Mouse (Mus musculus): ENCODE data around the gene Xpo5. TPM values are rescaled to one million over a fixed set of nuclear protein-coding genes. Genes with fewer than 3 reads are reported as not detected.

Gene Xpo5
- polyA plus RNA-seq, 1 experiment from 2014 or later, result 16.0 TPM

DNA sequence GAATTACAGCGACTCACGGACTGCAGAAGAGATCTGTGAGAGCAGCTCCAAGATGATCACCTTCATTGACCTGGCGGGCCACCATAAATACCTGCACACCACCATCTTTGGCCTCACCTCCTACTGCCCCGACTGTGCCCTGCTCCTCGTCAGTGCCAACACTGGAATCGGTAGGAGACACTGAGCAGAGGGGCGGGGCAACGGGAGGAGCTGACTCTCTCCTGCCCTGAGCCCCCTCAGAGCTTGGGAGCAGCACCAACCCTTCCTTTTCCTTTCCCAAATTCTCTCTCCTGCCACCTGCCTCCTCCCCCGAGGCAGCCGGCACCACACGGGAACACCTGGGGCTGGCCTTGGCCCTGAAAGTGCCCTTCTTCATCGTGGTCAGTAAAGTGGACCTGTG, 37.1 kb upstream of the Xpo5 start:
- no peak overlapping the region for H3K4me3 ChIP-seq (ENCODE audit: inconsistent target)
- WGBS (ENCODE audit: missing documents), result 93% methylated on average over 11 of the region's 12 CpGs
- peaks cover 58% of the 10 kb centered on the region for H3K36me3 ChIP-seq (ENCODE audit: inconsistent target)
- no peak overlapping the region for H3K27ac ChIP-seq
- peaks cover 36% of the 10 kb centered on the region for H3K79me2 ChIP-seq (ENCODE audit: inconsistent target)

DNA sequence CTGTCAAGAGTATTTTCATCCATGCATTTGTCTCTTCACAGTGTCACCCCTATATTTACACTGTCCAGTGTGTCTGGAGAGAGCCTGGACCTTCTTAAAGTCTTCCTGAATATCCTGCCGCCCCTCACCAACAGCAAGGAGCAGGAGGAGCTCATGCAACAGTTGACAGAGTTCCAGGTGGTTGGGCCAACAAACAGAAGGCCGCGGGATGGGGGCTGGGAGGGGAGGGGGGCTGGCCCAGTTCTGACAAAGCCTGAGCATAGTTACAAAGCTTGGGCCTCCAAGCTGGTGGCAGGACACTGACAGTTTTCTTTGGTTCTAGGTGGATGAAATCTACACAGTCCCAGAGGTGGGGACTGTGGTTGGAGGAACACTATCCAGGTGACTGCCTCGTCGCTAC, 36.3 kb upstream of the Xpo5 start:
- Histone ChIP-seq H3K36me3 (ENCODE audit: inconsistent target) (peaks cover 58% of the 10 kb centered on the region), H3K79me2 (ENCODE audit: inconsistent target) (peaks cover 33% of the 10 kb centered on the region), H3K4me3 (ENCODE audit: inconsistent target) (no peak overlapping the region), H3K27ac (no peak overlapping the region)
- 90% methylated on average over 5 of the region's 5 CpGs for WGBS (ENCODE audit: missing documents)

DNA sequence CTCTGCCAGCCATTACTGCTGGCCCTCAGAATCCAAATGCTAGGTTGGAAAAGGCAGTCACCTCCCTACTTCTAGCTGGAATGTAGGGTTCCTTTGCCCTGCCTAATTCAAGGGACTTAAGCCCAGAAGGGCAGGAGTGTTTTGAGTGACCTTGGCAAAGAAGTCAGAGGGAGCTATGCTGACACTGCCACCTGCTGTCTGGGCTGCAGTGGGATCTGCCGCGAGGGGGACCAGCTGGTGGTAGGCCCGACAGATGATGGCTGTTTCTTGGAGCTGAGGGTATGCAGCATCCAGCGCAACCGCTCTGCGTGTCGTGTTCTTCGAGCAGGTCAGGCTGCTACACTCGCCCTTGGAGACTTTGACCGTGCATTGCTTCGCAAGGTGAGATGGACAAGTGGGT, 35.6 kb upstream of the Xpo5 start:
- 90% methylated on average over 11 of the region's 11 CpGs for WGBS (ENCODE audit: missing documents)

DNA sequence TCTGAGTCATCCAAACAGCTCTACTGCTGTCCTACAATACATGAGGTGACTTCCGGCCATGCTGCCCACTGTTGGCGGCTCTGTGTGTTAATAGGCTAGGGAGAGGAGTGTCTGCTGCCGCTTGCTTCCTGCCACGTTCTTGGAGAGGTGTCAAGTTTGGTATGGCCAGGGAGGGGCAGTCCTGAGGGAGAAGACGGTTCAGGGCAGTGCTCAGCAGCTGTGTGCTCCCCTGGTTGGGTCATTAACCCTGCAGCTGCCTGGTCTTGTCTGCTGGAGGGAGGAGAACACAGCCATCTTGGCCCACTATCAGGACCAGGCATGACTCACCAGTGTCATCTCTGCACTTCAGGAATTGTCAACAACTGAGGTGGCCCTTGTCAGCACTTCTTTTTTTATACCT, 34.3 kb upstream of the Xpo5 start:
- Histone ChIP-seq H3K27ac (no peak overlapping the region), H3K36me3 (ENCODE audit: inconsistent target) (peaks cover 58% of the 10 kb centered on the region), H3K4me3 (ENCODE audit: inconsistent target) (no peak overlapping the region), H3K79me2 (ENCODE audit: inconsistent target) (peaks cover 15% of the 10 kb centered on the region)
- 56% methylated on average over 5 of the region's 5 CpGs for WGBS (ENCODE audit: missing documents)

More for the DNA sequence above, 35.6 kb upstream of the Xpo5 start:
- H3K27ac ChIP-seq, result no peak overlapping the region
- no peak overlapping the region for H3K4me3 ChIP-seq (ENCODE audit: inconsistent target)
- H3K79me2 ChIP-seq (ENCODE audit: inconsistent target), result peaks cover 26% of the 10 kb centered on the region
- peaks cover 58% of the 10 kb centered on the region for H3K36me3 ChIP-seq (ENCODE audit: inconsistent target)

DNA sequence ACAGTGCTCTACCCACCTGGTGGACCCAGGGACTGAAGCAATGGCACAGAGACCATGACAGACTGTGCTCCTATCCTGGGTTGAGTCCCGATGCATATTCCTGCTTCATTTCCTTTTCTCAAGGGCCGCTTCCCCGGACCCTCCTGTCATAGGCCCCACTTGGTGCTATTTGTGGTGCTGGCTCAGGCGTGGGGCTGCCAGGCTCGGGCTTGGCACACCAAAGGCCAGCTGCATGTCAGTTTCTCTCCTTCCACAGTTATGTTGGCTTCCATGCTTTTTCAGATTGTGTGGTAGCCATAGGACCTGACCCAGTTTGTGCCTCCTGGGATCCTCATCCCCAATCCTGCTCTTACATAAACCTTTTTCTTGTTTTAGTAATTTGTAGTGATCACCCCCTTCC, 33.8 kb upstream of the Xpo5 start:
- Histone ChIP-seq H3K36me3 (ENCODE audit: inconsistent target) (peaks cover 58% of the 10 kb centered on the region), H3K79me2 (ENCODE audit: inconsistent target) (peaks cover 11% of the 10 kb centered on the region), H3K4me3 (ENCODE audit: inconsistent target) (no peak overlapping the region), H3K27ac (no peak overlapping the region)
- 88% methylated on average over 5 of the region's 5 CpGs for WGBS (ENCODE audit: missing documents)

DNA sequence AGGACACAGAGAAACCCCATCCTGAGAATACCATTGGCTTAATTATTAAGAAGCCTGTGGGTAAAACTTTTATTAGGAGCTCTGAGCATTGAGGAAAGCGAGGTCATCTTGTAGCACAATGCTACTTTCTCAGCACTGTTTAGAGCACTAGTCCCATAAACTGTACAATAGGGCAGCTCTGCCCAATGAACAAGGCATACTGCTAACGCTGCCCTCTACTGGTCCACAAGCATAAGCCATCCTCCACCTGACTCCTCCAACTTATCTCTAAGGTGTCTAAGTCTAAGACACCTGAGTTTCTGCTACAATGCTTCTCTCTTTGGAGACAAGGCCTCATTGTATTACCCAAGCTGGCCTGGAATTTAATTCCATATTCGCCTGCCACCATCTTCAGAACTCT, 32.0 kb upstream of the Xpo5 start:
- Histone ChIP-seq H3K27ac (no peak overlapping the region), H3K36me3 (ENCODE audit: inconsistent target) (peaks cover 45% of the 10 kb centered on the region), H3K4me3 (ENCODE audit: inconsistent target) (no peak overlapping the region), H3K79me2 (ENCODE audit: inconsistent target) (no peaks in the 10 kb centered on the region)
- WGBS (ENCODE audit: missing documents), result 92% methylated on average over 3 of the region's 3 CpGs

DNA sequence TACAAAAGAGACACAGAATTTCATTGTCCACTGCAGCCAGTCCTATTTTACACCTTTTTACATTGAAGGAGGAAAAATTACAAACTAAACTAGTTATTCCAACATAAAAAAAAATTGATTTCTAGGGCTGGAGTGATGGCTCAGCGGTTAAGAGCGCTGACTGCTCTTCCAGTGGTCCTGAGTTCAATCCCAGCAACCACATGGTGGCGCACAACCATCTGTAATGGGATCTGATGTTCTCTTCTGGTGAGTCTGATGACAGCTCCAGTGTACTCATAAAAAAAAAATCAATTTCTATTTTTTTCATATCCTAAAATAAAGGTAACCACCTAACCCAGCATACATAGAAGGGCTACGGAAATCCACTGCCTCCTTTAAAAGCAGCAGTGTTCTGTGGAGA, 20.3 kb upstream of the Xpo5 start:
- H3K36me3 ChIP-seq (ENCODE audit: inconsistent target), result peaks cover 9% of the 10 kb centered on the region; the same call in 1 of the 2 replicates
- no peak overlapping the region for H3K4me3 ChIP-seq (ENCODE audit: inconsistent target)
- H3K79me2 ChIP-seq (ENCODE audit: inconsistent target), result no peaks in the 10 kb centered on the region
- WGBS (ENCODE audit: missing documents), result 90% methylated on average over 4 of the region's 4 CpGs
- H3K27ac ChIP-seq, result no peak overlapping the region

DNA sequence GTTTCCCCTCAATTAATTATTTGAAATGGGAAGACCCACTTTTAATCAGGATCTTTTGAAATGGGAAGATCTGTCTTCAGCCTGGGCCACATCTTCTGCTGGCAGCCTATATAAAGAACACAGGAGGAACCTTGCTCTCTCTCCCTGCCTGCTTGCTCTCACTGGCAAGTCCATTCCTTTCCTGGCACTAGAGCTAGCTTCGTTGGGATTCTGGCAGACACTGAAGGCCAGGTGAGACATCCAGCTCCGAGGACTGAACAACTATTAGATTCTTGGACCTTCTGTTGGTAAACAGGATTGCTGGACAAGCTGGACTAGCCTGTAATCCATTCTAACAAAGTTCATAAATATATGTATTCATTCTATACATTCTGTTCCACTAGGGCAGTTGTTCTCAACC, 13.8 kb upstream of the Xpo5 start:
- H3K36me3 ChIP-seq (ENCODE audit: inconsistent target), result peaks cover 13% of the 10 kb centered on the region; the same call in 1 of the 2 replicates
- no peak overlapping the region for H3K27ac ChIP-seq
- no peak overlapping the region for H3K4me3 ChIP-seq (ENCODE audit: inconsistent target)
- 100% methylated on average over 2 of the region's 2 CpGs for WGBS (ENCODE audit: missing documents)
- no peaks in the 10 kb centered on the region; the same call in 1 of the 2 replicates for H3K79me2 ChIP-seq (ENCODE audit: inconsistent target)

DNA sequence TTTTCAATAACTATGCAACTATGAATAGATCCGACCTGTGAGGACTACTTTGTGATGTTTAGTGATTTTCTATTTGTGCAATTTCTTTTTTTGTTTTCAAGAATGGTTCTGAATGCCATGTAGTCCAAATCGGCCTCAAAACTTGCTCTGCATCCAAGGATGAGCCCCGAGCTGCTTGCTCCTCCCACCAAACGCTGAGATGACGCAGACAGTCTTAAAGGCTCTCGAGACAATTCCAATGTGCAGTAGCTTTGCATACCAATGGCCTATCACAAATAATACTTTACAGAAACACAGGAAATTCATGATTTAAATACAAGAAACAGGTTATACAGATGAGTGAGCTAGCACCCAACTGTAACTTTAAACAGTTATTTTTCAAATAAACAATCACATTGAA, 1.4 kb upstream of the Xpo5 start:
- H3K36me3 ChIP-seq (ENCODE audit: inconsistent target), result no peaks in the 10 kb centered on the region
- 81% methylated on average over 6 of the region's 6 CpGs for WGBS (ENCODE audit: missing documents)
- H3K27ac ChIP-seq, result no peak overlapping the region
- H3K4me3 ChIP-seq (ENCODE audit: inconsistent target), result peak overlapping the region; percentile 100
- H3K79me2 ChIP-seq (ENCODE audit: inconsistent target), result peaks cover 69% of the 10 kb centered on the region

DNA sequence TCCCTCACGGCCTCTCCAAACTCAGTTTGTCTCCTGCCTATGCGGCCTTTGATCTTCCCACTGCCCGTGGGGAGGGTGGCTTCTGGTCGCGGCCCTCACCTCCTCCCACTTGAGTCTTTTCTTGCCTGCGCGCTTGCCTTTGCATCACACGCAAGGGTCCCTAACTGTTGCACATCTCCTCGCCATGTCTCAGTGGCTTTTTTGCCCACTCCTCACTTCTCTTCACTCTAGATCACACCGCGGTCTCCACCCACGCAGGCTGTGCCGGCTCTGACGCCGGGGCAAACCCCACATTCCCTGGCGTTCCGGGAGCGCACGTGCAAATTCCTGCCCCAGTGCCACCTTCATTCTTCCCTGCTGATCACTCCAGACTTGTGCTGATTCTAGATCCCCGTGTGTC, 496 bp downstream of the Xpo5 start:
- Histone ChIP-seq H3K36me3 (ENCODE audit: inconsistent target) (peaks cover 19% of the 10 kb centered on the region; the same call in 1 of the 2 replicates), H3K4me3 (ENCODE audit: inconsistent target) (peak overlapping the region; percentile 100), H3K27ac (peak overlapping the region; percentile 63), H3K79me2 (ENCODE audit: inconsistent target) (peaks cover 69% of the 10 kb centered on the region)
- 2% methylated on average over 20 of the region's 20 CpGs for WGBS (ENCODE audit: missing documents)

DNA sequence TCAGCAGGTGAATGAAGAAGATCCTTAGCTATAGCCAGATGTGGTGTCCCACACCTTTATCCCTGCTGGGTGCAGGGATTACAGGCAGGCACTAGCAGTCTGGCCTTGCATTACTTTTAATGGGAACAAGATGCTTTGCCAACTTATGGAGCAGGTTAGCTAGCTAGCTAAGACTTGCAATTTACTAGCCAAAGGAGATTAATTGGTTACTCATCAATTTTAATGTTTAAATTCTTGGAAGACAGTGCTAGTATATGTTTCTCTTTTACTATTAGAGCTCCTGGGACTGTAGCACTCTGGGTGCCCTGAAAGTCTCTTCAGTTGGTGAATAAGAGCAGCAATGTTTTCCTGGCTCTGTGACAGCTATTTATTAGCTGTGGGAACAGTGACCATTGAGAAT, 4.1 kb downstream of the Xpo5 start:
- Histone ChIP-seq H3K4me3 (ENCODE audit: inconsistent target) (no peak overlapping the region), H3K27ac (no peak overlapping the region), H3K36me3 (ENCODE audit: inconsistent target) (peaks cover 47% of the 10 kb centered on the region), H3K79me2 (ENCODE audit: inconsistent target) (peaks cover 34% of the 10 kb centered on the region)

DNA sequence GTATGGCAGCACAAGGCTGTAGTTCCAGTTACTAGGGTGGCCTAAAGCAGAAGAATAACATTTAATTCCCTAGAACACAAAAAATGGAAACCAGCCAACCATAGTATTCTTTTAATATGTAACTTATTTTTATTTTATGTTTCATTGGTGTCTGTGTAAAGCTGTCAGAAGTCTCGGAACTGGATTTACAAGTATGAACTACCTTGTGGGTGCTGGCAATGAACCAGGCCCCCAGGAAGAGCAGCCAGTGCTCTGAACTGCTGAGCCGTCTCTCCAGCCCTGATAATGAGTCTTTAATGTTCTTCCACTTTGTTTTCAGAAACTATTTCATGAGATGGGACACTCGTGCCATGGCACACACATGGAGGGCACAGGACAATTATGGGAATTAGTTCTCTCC, 8.0 kb downstream of the Xpo5 start:
- Histone ChIP-seq H3K36me3 (ENCODE audit: inconsistent target) (peaks cover 74% of the 10 kb centered on the region), H3K27ac (no peak overlapping the region)
- 94% methylated on average over 3 of the region's 3 CpGs for WGBS (ENCODE audit: missing documents)

DNA sequence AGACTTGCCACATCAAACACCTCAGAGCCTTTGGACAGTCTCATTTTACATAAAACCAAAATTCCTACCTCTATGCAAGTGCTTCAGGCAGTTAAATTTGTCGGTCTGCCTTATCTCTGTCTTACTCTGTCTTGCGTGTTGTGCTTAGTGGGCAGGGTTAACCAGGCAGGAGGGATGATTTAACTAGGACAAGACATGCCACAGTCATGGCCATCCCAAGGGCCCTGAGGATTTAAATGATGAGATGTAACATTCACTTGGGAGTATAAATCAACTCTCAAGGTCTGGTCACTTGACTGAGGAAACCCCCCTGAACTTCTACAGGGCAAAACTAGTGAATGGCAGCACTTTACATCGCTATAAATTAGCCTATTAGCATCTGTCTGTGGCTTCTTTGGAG, 19.0 kb downstream of the Xpo5 start:
- WGBS (ENCODE audit: missing documents), result 94% methylated on average over 3 of the region's 3 CpGs
- Histone ChIP-seq H3K79me2 (ENCODE audit: inconsistent target) (no peaks in the 10 kb centered on the region), H3K36me3 (ENCODE audit: inconsistent target) (peaks cover 84% of the 10 kb centered on the region), H3K4me3 (ENCODE audit: inconsistent target) (no peak overlapping the region), H3K27ac (no peak overlapping the region)

More for the DNA sequence above, 8.0 kb downstream of the Xpo5 start:
- no peaks in the 10 kb centered on the region for H3K79me2 ChIP-seq (ENCODE audit: inconsistent target)
- H3K4me3 ChIP-seq (ENCODE audit: inconsistent target), result no peak overlapping the region

DNA sequence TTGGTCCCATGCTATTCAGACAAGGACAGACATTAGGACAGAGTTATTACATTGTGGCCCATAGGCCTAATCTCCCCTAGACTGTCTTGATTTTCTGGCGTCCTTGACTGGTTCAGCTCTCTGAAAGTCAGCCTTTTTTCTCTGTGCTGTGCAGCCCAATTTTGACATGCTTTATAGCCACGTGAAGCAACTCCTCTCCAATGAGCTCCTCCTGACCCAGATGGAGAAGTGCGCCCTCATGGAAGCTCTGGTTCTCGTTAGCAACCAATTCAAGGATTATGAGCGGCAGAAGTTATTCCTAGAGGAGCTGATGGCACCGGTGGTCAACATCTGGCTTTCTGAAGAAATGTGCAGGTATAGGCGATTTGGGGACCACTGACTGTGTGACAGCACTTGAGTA, 25.0 kb downstream of the Xpo5 start:
- WGBS (ENCODE audit: missing documents), result 95% methylated on average over 7 of the region's 7 CpGs
- Histone ChIP-seq H3K27ac (no peak overlapping the region), H3K36me3 (ENCODE audit: inconsistent target) (peaks cover 85% of the 10 kb centered on the region), H3K79me2 (ENCODE audit: inconsistent target) (no peaks in the 10 kb centered on the region), H3K4me3 (ENCODE audit: inconsistent target) (no peak overlapping the region)

DNA sequence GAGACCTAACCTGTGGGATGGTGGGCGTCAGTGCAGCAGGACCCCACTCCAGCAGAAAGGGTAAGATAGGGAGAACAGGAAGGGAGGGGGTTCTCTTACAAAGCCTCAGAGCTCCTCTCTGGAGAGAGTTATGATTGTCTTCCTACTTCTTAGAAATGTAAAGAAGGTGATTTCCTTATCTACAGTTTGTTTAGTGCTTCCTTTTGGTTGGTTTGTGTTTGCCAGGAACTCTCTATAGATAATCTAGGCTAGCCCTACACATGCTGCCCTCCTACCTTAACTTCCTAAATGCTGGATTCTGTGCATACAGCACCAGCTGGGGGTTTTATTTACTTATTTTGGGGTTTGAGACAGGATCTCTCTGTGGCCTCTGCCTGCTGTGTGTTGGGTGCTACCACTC, 33.5 kb downstream of the Xpo5 start:
- no peak overlapping the region for H3K27ac ChIP-seq
- WGBS (ENCODE audit: missing documents), result 100% methylated on average over 1 of the region's 1 CpGs
- H3K79me2 ChIP-seq (ENCODE audit: inconsistent target), result no peaks in the 10 kb centered on the region
- no peak overlapping the region for H3K4me3 ChIP-seq (ENCODE audit: inconsistent target)
- H3K36me3 ChIP-seq (ENCODE audit: inconsistent target), result peaks cover 54% of the 10 kb centered on the region

DNA sequence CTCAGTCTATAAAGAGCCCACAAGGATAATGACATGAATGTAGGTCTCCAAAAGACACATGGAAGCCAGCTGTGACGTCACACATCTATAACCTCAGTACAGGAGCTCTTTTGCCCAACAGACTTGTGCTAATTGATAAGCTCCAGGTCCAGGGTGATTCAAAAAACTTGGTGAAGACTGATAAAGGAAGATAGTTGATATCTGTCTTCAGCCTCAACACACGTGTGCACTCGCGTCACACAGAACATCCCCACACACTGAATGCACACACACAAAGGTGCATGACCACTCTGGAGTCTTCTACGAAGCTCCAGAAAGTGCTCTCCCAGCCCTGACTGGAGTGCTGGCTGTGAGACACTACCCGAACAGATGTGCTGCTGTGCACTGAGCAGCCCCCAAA, 34.5 kb downstream of the Xpo5 start:
- Histone ChIP-seq H3K27ac (no peak overlapping the region), H3K36me3 (ENCODE audit: inconsistent target) (peaks cover 56% of the 10 kb centered on the region), H3K79me2 (ENCODE audit: inconsistent target) (no peaks in the 10 kb centered on the region), H3K4me3 (ENCODE audit: inconsistent target) (no peak overlapping the region)
- WGBS (ENCODE audit: missing documents), result 96% methylated on average over 6 of the region's 6 CpGs

Measured in macrophage (primary cell).